Mouse (Mus musculus) megakaryocyte, embryonic 14.5 days (primary cell): Measurements from ENCODE around the gene Dnajc9. TPM values are rescaled to one million over a fixed set of nuclear protein-coding genes. Genes with fewer than 3 reads are reported as not detected.

Experiments used
- H3K27me3 ChIP-seq: replicated peaks from 2 replicates; pipeline ENCODE3; 2012; ENCODE audit warnings: inconsistent platforms
- H3K36me3 ChIP-seq: replicated peaks from 2 replicates; pipeline ENCODE3; 2012; ENCODE audit warnings: low read length, inconsistent platforms, mixed read lengths
- H3K4me1 ChIP-seq: 2 replicates; pipeline ENCODE4 v1.6.1; 2012; ENCODE audit warnings: inconsistent platforms
- H3K4me3 ChIP-seq: replicated peaks from 2 replicates; pipeline ENCODE3; 2012; ENCODE audit warnings: moderate library complexity, mild to moderate bottlenecking, inconsistent platforms
- H3K9me3 ChIP-seq: 2 replicates; pipeline ENCODE4 v1.6.1; 2012; ENCODE audit warnings: inconsistent platforms
- FLI1 ChIP-seq: IDR thresholded peaks from 2 replicates; pipeline ENCODE4 v1.6.1; 2012; ENCODE audit warnings: low read length, inconsistent platforms, mixed read lengths
- GATA1 ChIP-seq: IDR thresholded peaks from 3 replicates; pipeline ENCODE4 v1.6.1; 2012; ENCODE audit warnings: mixed read lengths, low read length, inconsistent platforms, borderline replicate concordance
- polyA plus RNA-seq: library from polyadenylated mRNA; stranded (reverse); fragments of >175 nt; gene quantifications from 2 replicates; pipeline ENCODE4 v1.2.3, GENCODE M21; 2012; ENCODE audit warnings: low replicate concordance; ENCODE audit not compliant: insufficient read depth

Gene Dnajc9
- polyA plus RNA-seq, 1 experiment = 53.3 TPM

DNA sequence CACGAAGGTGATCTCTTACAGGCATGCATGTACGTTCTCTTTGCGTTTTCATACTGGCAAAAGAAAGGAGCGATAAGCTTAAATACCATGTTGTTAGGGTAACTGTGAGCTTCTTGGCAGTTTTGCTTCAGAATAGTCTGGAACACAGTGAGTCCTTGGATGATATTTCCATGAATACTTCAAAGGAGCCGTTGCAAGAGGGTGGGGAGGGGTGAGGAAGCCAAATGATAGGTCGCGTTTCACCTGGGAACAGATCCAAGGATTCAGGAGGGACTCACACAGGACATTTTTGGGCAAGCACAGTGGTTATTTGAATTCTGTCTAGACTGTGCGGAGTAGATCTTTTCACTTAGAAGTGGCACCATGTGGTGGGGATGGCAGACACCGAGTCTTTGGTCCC lies 8.5 kb upstream of the Dnajc9 start:
- peaks cover 9% of the 10 kb centered on the region for H3K27me3 ChIP-seq
- no peak overlapping the region for H3K4me3 ChIP-seq
- no peak for TF ChIP-seq GATA1
- no peak for TF ChIP-seq FLI1
- H3K9me3 ChIP-seq = no peaks in the 10 kb centered on the region
- H3K36me3 ChIP-seq = peaks cover 2% of the 10 kb centered on the region
- peaks cover 21% of the 10 kb centered on the region for H3K4me1 ChIP-seq

DNA sequence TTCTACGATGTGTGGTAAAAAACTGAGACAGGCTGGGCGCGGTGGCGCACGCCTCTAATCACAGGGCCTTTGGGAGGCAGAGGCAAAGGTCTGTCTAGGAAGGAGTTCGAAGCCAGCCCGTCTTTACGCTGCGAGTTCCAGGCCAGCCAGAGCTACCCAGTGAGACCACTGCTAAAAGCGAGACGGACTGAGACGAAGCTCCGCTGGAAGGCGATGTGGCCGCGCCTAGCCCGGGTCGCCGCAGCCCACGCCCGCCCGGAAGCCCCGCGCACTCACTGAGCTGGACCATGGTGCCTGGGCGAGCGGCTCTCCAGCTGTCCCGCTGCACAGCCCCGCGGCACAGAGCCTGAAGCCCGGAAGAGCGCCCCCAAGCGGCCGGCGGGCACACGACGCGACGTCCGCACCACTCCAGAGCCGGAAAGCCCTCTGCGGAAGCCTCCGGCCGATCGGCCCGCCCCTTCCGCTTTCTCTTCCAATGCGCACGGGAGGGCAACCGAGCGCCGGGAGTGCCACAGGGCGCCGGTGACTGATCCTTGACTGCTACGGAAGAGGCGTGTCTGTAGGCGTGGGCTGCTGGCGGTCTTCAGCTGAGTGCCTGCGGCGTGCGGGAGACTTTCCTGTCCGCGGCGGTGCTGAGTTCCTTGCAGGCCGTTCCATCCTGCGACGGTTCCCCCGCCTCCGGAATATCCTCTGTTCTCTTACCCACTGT lies 4.6 kb upstream of the Dnajc9 start, which contains the start of gene Mrps16:
Gene Mrps16 (minus strand): TSS at position 430 of the 709 bp plus-strand sequence.
- Histone ChIP-seq H3K27me3 (peaks cover 1% of the 10 kb centered on the region), H3K9me3 (no peaks in the 10 kb centered on the region), H3K36me3 (peaks cover 27% of the 10 kb centered on the region), H3K4me3 (peak within 1 kb of the TSS; percentile 99), H3K4me1 (peaks cover 32% of the 10 kb centered on the region)
- TF ChIP-seq FLI1 (no peak), GATA1 (no peak)

- peak overlapping the region; percentile 80 for H3K4me3 ChIP-seq
- peaks cover 43% of the 10 kb centered on the region for H3K4me1 ChIP-seq
- no peaks in the 10 kb centered on the region for H3K27me3 ChIP-seq
- H3K9me3 ChIP-seq = no peaks in the 10 kb centered on the region
- peaks cover 32% of the 10 kb centered on the region for H3K36me3 ChIP-seq
- TF ChIP-seq GATA1 (no peak), FLI1 (no peak)
Measured at GRCm38 (mm10) chr14:20392326-20392725, 3.6 kb upstream of the Dnajc9 start.

DNA sequence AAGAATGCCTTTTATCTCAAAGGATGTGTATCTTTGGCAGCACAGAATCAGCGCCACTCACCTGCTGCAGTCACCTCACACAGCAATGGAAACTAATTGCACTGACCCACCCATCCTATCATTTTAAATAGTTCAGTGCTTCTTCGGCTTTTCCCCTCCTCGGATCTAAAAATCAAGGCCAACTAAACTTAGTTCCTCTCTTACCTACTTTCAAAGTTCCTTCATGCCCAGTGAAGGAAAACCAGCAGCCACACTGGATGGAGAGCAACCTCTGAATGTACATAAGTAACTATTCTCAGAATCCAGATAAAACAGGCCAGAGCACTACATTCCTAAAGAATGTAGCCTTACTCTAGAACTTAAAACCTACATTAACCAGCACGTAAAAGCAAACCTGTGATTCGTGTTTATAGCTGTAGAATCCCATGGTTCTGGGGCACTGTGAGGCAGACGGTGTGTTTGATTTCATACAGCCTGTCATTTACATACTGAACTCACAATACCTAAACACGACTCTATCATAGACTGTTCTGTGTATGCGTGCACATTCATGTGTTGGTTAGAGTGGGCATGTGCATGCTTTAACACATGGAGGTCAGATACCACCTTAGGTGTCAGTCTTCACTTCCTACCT lies 853 bp upstream of the Dnajc9 start:
- no peaks in the 10 kb centered on the region for H3K9me3 ChIP-seq
- H3K4me1 ChIP-seq = peaks cover 65% of the 10 kb centered on the region
- TF ChIP-seq FLI1 = no peak
- peak overlapping the region; percentile 98 for H3K4me3 ChIP-seq
- H3K27me3 ChIP-seq = no peaks in the 10 kb centered on the region
- peaks cover 55% of the 10 kb centered on the region for H3K36me3 ChIP-seq

GRCm38 (mm10) chr14:20379753-20380430 lies 8.8 kb downstream of the Dnajc9 start:
- TF ChIP-seq GATA1 (no peak), FLI1 (no peak)
- no peaks in the 10 kb centered on the region for H3K9me3 ChIP-seq
- H3K4me1 ChIP-seq = peaks cover 38% of the 10 kb centered on the region
- no peaks in the 10 kb centered on the region for H3K27me3 ChIP-seq
- H3K4me3 ChIP-seq = no peak overlapping the region
- H3K36me3 ChIP-seq = peaks cover 84% of the 10 kb centered on the region

DNA sequence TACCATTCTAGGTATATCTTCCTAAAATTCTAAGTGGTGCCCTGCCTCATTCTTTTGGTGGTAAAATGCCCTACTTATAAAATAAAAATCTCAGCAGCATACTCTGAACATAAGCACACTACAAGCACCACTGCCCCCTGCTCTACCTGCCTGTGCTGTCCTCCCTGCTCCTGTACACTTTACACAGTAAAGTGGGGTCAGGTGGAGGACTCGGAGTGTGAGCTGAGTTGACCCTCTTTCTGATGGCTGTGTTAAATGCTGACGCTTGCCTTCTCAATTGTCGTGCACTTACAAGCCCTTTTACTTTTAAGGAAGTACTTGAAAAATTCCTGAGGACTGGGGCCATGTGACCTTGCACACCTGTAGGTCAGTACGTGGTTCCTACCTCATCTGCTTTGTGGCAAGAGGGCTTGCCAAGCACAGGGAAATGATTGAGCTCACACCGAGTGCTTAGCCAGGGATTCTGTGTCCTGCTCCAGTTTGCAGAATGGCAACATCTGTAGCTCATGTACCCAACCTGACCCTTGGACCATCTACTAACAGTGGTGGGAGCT lies 9.5 kb downstream of the Dnajc9 start:
- TF ChIP-seq GATA1 = no peak
- TF ChIP-seq FLI1 = no peak
- no peak overlapping the region for H3K4me3 ChIP-seq
- peaks cover 82% of the 10 kb centered on the region for H3K36me3 ChIP-seq
- H3K4me1 ChIP-seq = peaks cover 33% of the 10 kb centered on the region
- H3K27me3 ChIP-seq = no peaks in the 10 kb centered on the region
- H3K9me3 ChIP-seq = no peaks in the 10 kb centered on the region

- H3K4me1 ChIP-seq = peaks cover 33% of the 10 kb centered on the region
- no peak overlapping the region for H3K4me3 ChIP-seq
- peaks cover 80% of the 10 kb centered on the region for H3K36me3 ChIP-seq
- no peaks in the 10 kb centered on the region for H3K9me3 ChIP-seq
- TF ChIP-seq FLI1 = no peak
- TF ChIP-seq GATA1 = no peak
- no peaks in the 10 kb centered on the region for H3K27me3 ChIP-seq
Measured at GRCm38 (mm10) chr14:20378313-20379061, 10.2 kb downstream of the Dnajc9 start.

- H3K4me3 ChIP-seq = peak overlapping the region; percentile 31
- peaks cover 33% of the 10 kb centered on the region for H3K4me1 ChIP-seq
- TF ChIP-seq FLI1 (no peak), GATA1 (no peak)
- peaks cover 76% of the 10 kb centered on the region for H3K36me3 ChIP-seq
- no peaks in the 10 kb centered on the region for H3K9me3 ChIP-seq
- no peaks in the 10 kb centered on the region for H3K27me3 ChIP-seq
Measured at GRCm38 (mm10) chr14:20377112-20377521, 11.6 kb downstream of the Dnajc9 start.

DNA sequence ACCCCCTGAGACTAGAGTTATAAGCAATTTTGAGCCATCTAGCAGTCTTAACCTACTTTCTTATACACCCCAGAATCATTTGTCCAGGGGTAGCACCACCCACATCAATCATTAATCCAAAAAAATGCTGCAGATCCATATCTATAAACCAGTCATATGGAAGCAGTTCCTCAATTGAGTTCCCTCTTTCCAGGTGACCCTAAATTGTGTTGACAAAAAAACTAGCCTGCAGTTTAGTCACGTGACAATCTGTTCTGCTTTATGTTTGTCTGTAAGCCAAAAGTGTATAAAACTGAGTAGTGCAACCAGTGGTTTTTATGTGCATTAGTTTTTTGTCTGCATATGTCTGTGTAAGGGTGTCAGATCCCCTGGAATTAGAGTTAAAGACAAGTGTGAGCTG lies 16.9 kb downstream of the Dnajc9 start:
- Histone ChIP-seq H3K9me3 (no peaks in the 10 kb centered on the region), H3K36me3 (peaks cover 81% of the 10 kb centered on the region), H3K4me1 (peaks cover 12% of the 10 kb centered on the region), H3K4me3 (no peak overlapping the region), H3K27me3 (no peaks in the 10 kb centered on the region)
- TF ChIP-seq FLI1 (no peak), GATA1 (no peak)
